Mouse (Mus musculus) olfactory bulb, adult 2 months (tissue): Measurements from ENCODE around the gene Stk26.

Experiments used
- CTCF ChIP-seq: fragments of 200-500 bp; IDR thresholded peaks from 2 replicates; pipeline ENCODE4 v1.5.1; 2012; ENCODE audit warnings: low read depth, mild to moderate bottlenecking, low read length, moderate library complexity; ENCODE audit not compliant: insufficient read depth
- POLR2A ChIP-seq: fragments of 200-500 bp; IDR thresholded peaks from 2 replicates; pipeline ENCODE4 v1.6.1; 2012; ENCODE audit warnings: mild to moderate bottlenecking, low read depth, low read length, moderate library complexity; ENCODE audit not compliant: insufficient read depth

DNA sequence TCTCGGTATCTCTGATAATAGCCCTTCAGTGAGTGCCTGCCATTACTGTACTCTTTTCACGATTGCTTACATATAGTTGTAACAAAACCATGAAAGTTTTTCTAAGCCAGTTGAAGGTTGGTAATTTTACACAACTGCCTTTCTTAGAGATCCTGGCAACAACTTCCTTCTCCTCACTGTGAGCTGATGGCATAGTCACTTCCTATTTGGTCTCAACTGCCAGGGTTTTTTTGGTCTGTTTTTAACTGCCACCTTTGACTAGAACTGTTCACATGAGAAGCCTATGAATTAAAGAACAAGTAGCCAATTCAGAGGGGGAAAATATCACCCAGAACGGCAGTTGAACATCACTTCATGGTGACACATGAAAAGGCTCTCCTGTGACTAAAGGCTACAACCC is 5.3 kb upstream of the Stk26 start:
- no peak for TF ChIP-seq POLR2A
- TF ChIP-seq CTCF = no peak
